Mouse (Mus musculus) stomach, embryonic 16.5 days (tissue): ENCODE data around the gene Gm14124. TPM values are rescaled to one million over a fixed set of nuclear protein-coding genes. Genes with fewer than 3 reads are reported as not detected.
A peak's percentile ranks its signal among the peaks of the same experiment; 100 is the strongest.
"Not testable (repeated sequence)": the region's sequence is repeated elsewhere in the genome, so short reads cannot be mapped to it uniquely, and the experiment has no call there.

ENCODE experiments used
- ATAC-seq: fragments of 200-750 bp; cut with Nextera tagmentation; 2 replicates; pipeline ENCODE4 v1.8.0; 2017; ENCODE audit warnings: moderate number of reproducible peaks, moderate TSS enrichment; ENCODE audit not compliant: insufficient read depth, low FRiP score
- H3K27ac ChIP-seq: fragments of 300-500 bp; sonication (generic); 2 replicates; pipeline ENCODE4 v1.5.1; 2014; ENCODE audit warnings: low read length
- H3K27me3 ChIP-seq: fragments of 300-500 bp; sonication (generic); 2 replicates; pipeline ENCODE4 v1.6.1; 2014; ENCODE audit warnings: low read length, control low read depth, mixed read lengths; ENCODE audit not compliant: control insufficient read depth, insufficient read depth
- H3K36me3 ChIP-seq: fragments of 300-500 bp; sonication (generic); 2 replicates; pipeline ENCODE4 v1.6.1; 2014; ENCODE audit warnings: low read length; ENCODE audit not compliant: control insufficient read depth, insufficient read depth
- H3K4me1 ChIP-seq: fragments of 300-500 bp; sonication (generic); 2 replicates; pipeline ENCODE4 v1.6.1; 2014; ENCODE audit warnings: low read length, control low read depth, mixed read lengths; ENCODE audit not compliant: control insufficient read depth, insufficient read depth
- H3K4me2 ChIP-seq: fragments of 300-500 bp; sonication (generic); 2 replicates; pipeline ENCODE4 v1.6.1; 2014; ENCODE audit warnings: low read depth, low read length, mixed read lengths
- H3K4me3 ChIP-seq: fragments of 300-500 bp; sonication (generic); replicated peaks from 2 replicates; pipeline ENCODE4 v1.5.1; 2014; ENCODE audit warnings: mild to moderate bottlenecking, low read length
- H3K9ac ChIP-seq: fragments of 300-500 bp; sonication (generic); 2 replicates; pipeline ENCODE4 v1.6.1; 2014; ENCODE audit warnings: low read length
- H3K9me3 ChIP-seq: fragments of 300-500 bp; sonication (generic); replicated peaks from 2 replicates; pipeline ENCODE4 v1.6.1; 2016; ENCODE audit warnings: low read length, control low read depth; ENCODE audit not compliant: control insufficient read depth
- WGBS: fragments of 180-500 bp; shearing (Covaris S2); extraction: QIAGEN DNeasy Blood & Tissue Kit; methylation state at CpG from one replicate; pipeline ENCODE4 v1.1.7; 2014; 5-methylcytosine and 5-hydroxymethylcytosine counted together
- polyA plus RNA-seq: library from polyadenylated mRNA; unstranded; fragments of >200 nt; fragmentation: Nextera tagmentation; extraction: Ambion mirVana; gene quantifications from 2 replicates; pipeline ENCODE4 v1.2.1, GENCODE M21; 2015

Gene Gm14124
- polyA plus RNA-seq, 1 experiment from 2014 or later: 0.04 TPM

GRCm38 (mm10) chr2:150307183-150307773, 50.0 kb downstream of the Gm14124 start:
- 74% methylated on average over 10 of the region's 10 CpGs for WGBS
- Histone ChIP-seq H3K4me1 (no peaks in the 10 kb centered on the region), H3K27me3 (no peaks in the 10 kb centered on the region), H3K27ac (no peak overlapping the region), H3K4me2 (no peak overlapping the region), H3K4me3 (no peak overlapping the region), H3K9me3 (no peaks in the 10 kb centered on the region), H3K9ac (no peak overlapping the region), H3K36me3 (no peaks in the 10 kb centered on the region)
- no peak for ATAC-seq

DNA sequence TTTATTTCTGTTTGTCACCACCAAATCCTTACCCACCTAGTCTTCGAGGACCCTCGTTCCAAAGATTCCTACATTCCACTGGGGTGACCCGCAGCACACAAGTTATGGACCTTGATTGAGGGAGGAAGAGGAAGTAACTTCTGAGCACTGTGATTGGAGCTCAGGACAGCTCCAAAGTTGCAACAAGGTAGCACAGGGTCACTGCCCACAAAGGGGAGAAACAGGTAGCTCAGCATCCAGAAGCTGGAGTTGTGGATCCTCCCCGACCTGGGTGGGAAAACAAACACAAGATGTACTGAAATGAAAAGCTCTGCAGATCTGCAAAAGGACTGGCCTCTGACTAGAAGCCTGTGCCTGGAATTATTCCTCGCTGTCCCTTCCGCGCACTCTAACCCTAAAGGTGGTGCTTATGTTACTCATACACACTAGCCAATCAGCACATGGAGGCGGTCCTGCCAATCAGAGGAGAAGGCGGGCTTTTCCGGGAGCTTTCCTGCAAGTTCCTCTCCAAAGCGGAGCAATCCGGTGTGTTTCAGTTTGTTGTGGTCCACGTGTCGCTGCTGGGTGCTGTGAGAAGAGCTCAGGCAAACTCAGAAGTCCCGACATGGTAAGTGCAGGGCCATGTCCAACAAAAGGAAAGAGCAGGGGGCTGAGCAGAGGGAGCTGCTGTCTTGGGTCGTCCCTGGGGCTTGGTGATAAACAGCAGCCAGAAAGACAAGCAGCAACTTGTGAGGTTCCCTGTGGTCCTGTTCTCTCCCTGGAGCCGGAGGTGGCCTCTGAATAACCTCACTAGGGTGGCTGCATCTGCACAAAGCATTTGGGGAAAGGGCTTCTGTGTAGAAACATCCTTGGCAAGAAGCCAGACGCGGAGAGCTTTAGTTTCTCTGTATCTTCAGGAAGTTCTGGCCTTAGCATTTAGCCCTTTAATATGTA, 53.9 kb downstream of the Gm14124 start:
- WGBS: 6% methylated on average over 19 of the region's 19 CpGs
- H3K36me3 ChIP-seq, H3K27me3 ChIP-seq, H3K4me1 ChIP-seq, H3K9me3 ChIP-seq: not testable (repeated sequence)
- peak overlapping the region; percentile 65 for H3K4me2 ChIP-seq
- ATAC-seq: peak; percentile 99
- peak overlapping the region; percentile 72 for H3K9ac ChIP-seq
- peak overlapping the region; percentile 55 for H3K4me3 ChIP-seq
- peak overlapping the region; percentile 58; the same call in 1 of the 2 replicates for H3K27ac ChIP-seq

DNA sequence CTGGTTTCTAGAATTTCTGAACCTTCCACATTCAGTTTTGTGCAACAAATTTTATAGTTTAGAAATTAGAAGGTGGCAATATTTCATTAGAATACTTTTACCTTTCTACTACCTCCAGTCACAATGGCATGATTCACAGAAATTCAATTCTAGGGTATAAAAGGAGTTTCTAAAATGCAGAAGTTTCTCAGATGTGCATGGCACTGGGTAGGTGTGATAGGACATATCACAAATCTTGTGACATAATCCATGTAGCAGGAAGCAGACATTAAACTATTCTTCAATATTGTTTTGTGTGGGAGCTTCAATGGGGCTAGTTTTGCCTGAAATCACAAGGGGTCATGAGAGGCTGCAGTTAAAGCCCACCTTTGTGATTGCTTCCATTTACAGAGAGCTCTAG, 58.8 kb downstream of the Gm14124 start:
- peaks cover 27% of the 10 kb centered on the region for H3K9me3 ChIP-seq
- H3K9ac ChIP-seq: no peak overlapping the region
- no peaks in the 10 kb centered on the region for H3K4me1 ChIP-seq
- H3K4me3 ChIP-seq: no peak overlapping the region
- H3K27me3 ChIP-seq: no peaks in the 10 kb centered on the region
- H3K36me3 ChIP-seq: peaks cover 26% of the 10 kb centered on the region
- no peak for ATAC-seq
- no peak overlapping the region for H3K27ac ChIP-seq
- H3K4me2 ChIP-seq: no peak overlapping the region

DNA sequence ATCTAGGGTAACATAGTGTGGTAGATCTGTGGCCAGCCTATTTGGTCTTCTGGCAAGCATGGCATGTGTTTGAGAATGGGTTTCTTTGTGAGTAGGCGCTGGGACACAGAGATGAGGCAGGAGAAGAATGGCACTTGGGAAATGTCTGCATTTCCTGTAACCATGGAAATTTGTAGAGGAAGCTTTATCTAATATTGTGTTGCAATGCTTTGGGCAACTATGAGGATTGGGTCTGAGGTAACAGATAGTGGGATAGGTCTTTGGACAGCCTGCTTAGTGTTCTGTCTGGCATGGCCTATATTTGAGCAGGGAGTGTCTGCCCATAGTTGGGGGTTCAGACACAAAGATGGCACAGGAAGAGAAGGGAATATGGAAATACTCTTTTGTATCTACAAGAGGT, 61.7 kb downstream of the Gm14124 start:
- Histone ChIP-seq H3K4me2 (no peak overlapping the region), H3K9me3 (peaks cover 40% of the 10 kb centered on the region), H3K9ac (no peak overlapping the region), H3K27ac (no peak overlapping the region), H3K4me1 (no peaks in the 10 kb centered on the region), H3K36me3 (peaks cover 41% of the 10 kb centered on the region), H3K4me3 (no peak overlapping the region), H3K27me3 (no peaks in the 10 kb centered on the region)
- no peak for ATAC-seq
- WGBS: 94% methylated on average over 1 of the region's 1 CpGs

Other genes starting within 250 kb of the Gm14124 start
- 8.1 and 8.6 TPM in 2 replicates for gene Zfp120, start 120.8 kb upstream of the Gm14124 start, polyA plus RNA-seq
- not detected in 2 replicates for gene Gm10770, start 77.8 kb upstream of the Gm14124 start, polyA plus RNA-seq
- not detected in 2 replicates for gene Gm14139, start 75.8 kb upstream of the Gm14124 start, polyA plus RNA-seq
- gene Zfp937, start 39.4 kb upstream of the Gm14124 start, polyA plus RNA-seq: 8.5 and 8.8 TPM in 2 replicates
- gene Gm21994, start 1.9 kb upstream of the Gm14124 start, polyA plus RNA-seq: 4.6 and 5.0 TPM in 2 replicates
- 1.6 and 3.7 TPM in 2 replicates for gene Gm10130, start 66.2 kb downstream of the Gm14124 start, polyA plus RNA-seq
- 5.9 and 6.0 TPM in 2 replicates for gene 3300002I08Rik, start 105.2 kb downstream of the Gm14124 start, polyA plus RNA-seq
- 7.3 and 7.6 TPM in 2 replicates for gene Zfp442, start 194.0 kb downstream of the Gm14124 start, polyA plus RNA-seq
- gene Zfp345, start 227.6 kb downstream of the Gm14124 start, polyA plus RNA-seq: 0.06 TPM in 1 of 2 replicates, not detected in the other